Mouse (Mus musculus) olfactory bulb, adult 2 months (tissue): ENCODE results near the gene Nmnat2.

Experiments used
- CTCF ChIP-seq: fragments of 200-500 bp; IDR thresholded peaks from 2 replicates; pipeline ENCODE4 v1.5.1; 2012; ENCODE audit warnings: low read depth, mild to moderate bottlenecking, low read length, moderate library complexity; ENCODE audit not compliant: insufficient read depth
- POLR2A ChIP-seq: fragments of 200-500 bp; IDR thresholded peaks from 2 replicates; pipeline ENCODE4 v1.6.1; 2012; ENCODE audit warnings: mild to moderate bottlenecking, low read depth, low read length, moderate library complexity; ENCODE audit not compliant: insufficient read depth

DNA sequence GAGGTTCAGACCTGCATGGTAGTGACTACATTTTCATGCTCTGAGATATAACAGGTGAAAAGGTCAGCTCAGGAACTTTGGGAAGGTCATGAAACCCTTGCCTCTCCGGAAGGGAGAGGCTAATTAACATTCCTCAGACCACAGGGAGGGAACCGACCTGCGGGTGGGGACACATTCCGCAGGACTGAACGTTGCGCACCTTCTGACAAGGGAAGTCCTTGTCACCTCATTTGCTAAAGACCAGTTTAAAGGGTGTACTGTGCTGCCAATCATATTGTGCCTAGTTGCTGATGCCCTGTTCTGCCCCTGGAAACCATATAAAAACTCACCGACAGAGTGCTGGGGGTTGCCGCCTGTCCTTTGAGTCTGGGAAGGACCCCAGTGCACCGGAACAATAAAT lies 54.5 kb downstream of the Nmnat2 start:
- TF ChIP-seq CTCF (no peak), POLR2A (no peak)
